Mouse (Mus musculus): ENCODE results near the gene Cdhr2.

- TF ChIP-seq CTCF (IDR thresholded peaks at IDR 0.05) = no peak
- no peak for TF ChIP-seq POLR2A (IDR thresholded peaks at IDR 0.05; ENCODE audit: insufficient read depth, low read depth, low read length)
Measured at GRCm38 (mm10) chr13:54687096-54687495, 14.2 kb upstream of the Cdhr2 start.

Measured in heart, adult 2 months (tissue).